Mouse (Mus musculus) midbrain, embryonic 15.5 days (tissue): ENCODE results near the gene Olfr462. TPM values are rescaled to one million over a fixed set of nuclear protein-coding genes. Genes with fewer than 3 reads are reported as not detected.
A peak's percentile ranks its signal among the peaks of the same experiment; 100 is the strongest.
"Not testable (repeated sequence)": the region's sequence is repeated elsewhere in the genome, so short reads cannot be mapped to it uniquely, and the experiment has no call there.

Experiments
- ATAC-seq: fragments of 200-750 bp; cut with Nextera tagmentation; replicated peaks from 2 replicates; pipeline ENCODE4 v1.8.0; 2017; ENCODE audit warnings: moderate TSS enrichment
- H3K27ac ChIP-seq: fragments of 300-500 bp; sonication (generic); 2 replicates; pipeline ENCODE4 v1.5.1; 2015; ENCODE audit warnings: mild to moderate bottlenecking, inconsistent platforms
- H3K27me3 ChIP-seq: fragments of 300-500 bp; sonication (generic); replicated peaks from 2 replicates; pipeline ENCODE4 v1.6.1; 2015; ENCODE audit warnings: inconsistent platforms
- H3K36me3 ChIP-seq: fragments of 300-500 bp; sonication (generic); replicated peaks from 2 replicates; pipeline ENCODE4 v1.6.1; 2015; ENCODE audit warnings: inconsistent platforms
- H3K4me1 ChIP-seq: fragments of 300-500 bp; sonication (generic); 2 replicates; pipeline ENCODE4 v1.6.1; 2015; ENCODE audit warnings: inconsistent platforms
- H3K4me2 ChIP-seq: fragments of 300-500 bp; sonication (generic); 2 replicates; pipeline ENCODE4 v1.6.1; 2015; ENCODE audit warnings: inconsistent platforms, mild to moderate bottlenecking, moderate library complexity
- H3K4me3 ChIP-seq: fragments of 300-500 bp; sonication (generic); 2 replicates; pipeline ENCODE4 v1.5.1; 2015; ENCODE audit warnings: mild to moderate bottlenecking, inconsistent platforms
- H3K9ac ChIP-seq: fragments of 300-500 bp; sonication (generic); 2 replicates; pipeline ENCODE4 v1.6.1; 2015; ENCODE audit warnings: mild to moderate bottlenecking, inconsistent platforms
- H3K9me3 ChIP-seq: fragments of 300-500 bp; sonication (generic); 2 replicates; pipeline ENCODE4 v1.6.1; 2016; ENCODE audit warnings: inconsistent platforms
- WGBS: fragments of 180-500 bp; shearing (Covaris S2); methylation state at CpG from one replicate; pipeline ENCODE4 v1.1.7; 2015; ENCODE audit warnings: mixed read lengths; 5-methylcytosine and 5-hydroxymethylcytosine counted together
- polyA plus RNA-seq: library from polyadenylated mRNA; unstranded; fragments of >200 nt; fragmentation: Nextera tagmentation; extraction: Ambion mirVana; gene quantifications from 2 replicates; pipeline ENCODE4 v1.2.1, GENCODE M21; 2015

The Olfr462 gene
- polyA plus RNA-seq, 1 experiment from 2014 or later, result not detected

DNA sequence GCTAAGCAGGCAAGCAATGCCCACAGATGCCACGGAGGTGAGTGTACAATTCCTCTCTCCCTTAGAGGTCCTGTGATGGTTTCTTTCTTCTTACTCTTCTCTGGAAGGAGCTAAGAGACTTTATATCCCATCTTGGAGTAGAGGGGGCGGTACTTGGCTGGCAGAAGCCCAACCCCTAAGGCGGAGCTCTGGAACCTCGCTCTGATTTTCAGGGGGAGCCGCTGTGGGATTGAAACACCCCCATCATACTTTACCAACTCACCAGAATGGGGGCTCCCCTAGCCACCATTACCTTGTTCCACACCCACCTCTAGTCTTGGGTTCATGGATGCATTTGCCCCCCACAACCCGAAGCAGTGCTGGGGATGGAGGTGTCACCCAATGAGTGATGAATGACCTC is 16.6 kb downstream of the Olfr462 start, which contains the start of gene Epx:
Epx (minus strand) TSS at position 101 of the 400 bp plus-strand sequence.
- Histone ChIP-seq H3K4me2 (no peak within 1 kb of the TSS), H3K4me3 (no peak within 1 kb of the TSS), H3K27ac (no peak within 1 kb of the TSS), H3K36me3 (no peaks in the 10 kb centered on the region), H3K27me3 (no peaks in the 10 kb centered on the region), H3K4me1 (no peaks in the 10 kb centered on the region), H3K9me3 (no peaks in the 10 kb centered on the region), H3K9ac (no peak within 1 kb of the TSS)
- no peak for ATAC-seq
- WGBS, result 85% methylated on average over 6 of the region's 6 CpGs

DNA sequence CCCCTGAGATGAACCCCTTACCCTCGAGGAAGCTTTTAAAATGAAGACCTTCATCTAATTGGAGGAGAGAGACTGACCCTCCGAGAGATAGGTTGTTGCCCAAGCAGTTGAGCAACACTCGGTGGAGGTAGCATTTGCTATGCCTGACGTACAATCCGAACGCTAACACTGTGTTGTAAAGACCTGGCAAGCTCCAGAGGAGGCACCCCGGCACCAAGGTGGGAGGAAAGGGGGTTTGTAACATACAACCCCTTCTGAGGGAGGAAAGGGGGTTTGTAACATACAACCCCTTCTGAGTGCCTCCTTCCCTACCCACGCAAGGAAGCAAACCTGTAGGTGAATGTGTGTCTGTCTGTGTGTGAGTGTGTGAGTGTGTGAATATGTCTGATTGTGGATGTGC is 20.3 kb downstream of the Olfr462 start:
- Histone ChIP-seq H3K9ac (no peak overlapping the region), H3K4me3 (no peak overlapping the region), H3K4me1 (no peaks in the 10 kb centered on the region), H3K27ac (no peak overlapping the region), H3K4me2 (no peak overlapping the region), H3K9me3 (no peaks in the 10 kb centered on the region), H3K36me3 (no peaks in the 10 kb centered on the region), H3K27me3 (no peaks in the 10 kb centered on the region)
- 41% methylated on average over 8 of the region's 8 CpGs for WGBS
- ATAC-seq, result no peak

DNA sequence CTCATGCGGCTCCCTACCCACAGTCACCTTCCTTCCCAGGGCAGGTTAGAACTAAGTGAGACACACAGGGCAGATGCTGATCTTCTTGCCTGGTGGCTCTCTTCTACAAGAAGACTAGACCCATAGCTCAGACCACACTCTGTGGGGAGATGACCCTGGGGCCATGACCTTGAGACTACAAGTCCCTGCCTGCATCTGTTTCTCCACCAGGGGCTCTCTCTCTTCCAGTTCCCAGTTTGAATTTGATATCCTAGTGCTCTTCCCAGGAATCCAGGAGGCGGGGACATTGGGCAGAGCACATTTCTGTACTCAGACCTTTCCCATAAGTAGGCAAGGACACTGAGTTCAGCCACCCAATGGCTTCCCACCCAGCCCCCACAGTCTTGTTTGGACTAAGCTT is 22.0 kb downstream of the Olfr462 start:
- Histone ChIP-seq H3K4me2 (no peak overlapping the region), H3K27ac (no peak overlapping the region), H3K36me3 (no peaks in the 10 kb centered on the region), H3K9me3 (no peaks in the 10 kb centered on the region), H3K27me3 (no peaks in the 10 kb centered on the region), H3K9ac (no peak overlapping the region), H3K4me1 (no peaks in the 10 kb centered on the region), H3K4me3 (no peak overlapping the region)
- 76% methylated on average over 2 of the region's 2 CpGs for WGBS
- no peak for ATAC-seq

DNA sequence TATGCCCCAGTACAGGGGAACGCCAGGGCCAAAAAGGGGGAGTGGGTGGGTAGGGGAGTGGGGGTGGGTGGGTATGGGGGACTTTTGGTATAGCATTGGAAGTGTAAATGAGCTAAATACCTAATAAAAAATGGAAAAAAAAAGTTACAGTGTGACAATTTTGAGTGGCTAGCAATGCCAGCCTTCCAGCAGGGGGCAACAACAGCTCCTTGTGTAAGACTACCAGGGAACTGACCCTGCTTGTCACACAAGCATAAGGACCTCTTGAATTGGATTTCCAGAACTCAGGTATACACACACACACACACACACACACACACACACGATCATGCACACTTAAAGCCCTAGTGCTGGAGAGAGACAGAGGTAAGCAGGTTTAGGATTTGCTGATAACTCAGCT is 25.2 kb downstream of the Olfr462 start:
- H3K4me1 ChIP-seq, H3K27ac ChIP-seq, H3K27me3 ChIP-seq, H3K9ac ChIP-seq, ATAC-seq, H3K36me3 ChIP-seq, H3K9me3 ChIP-seq, H3K4me3 ChIP-seq, H3K4me2 ChIP-seq: not testable (repeated sequence)
- WGBS, result 89% methylated on average over 1 of the region's 2 CpGs

DNA sequence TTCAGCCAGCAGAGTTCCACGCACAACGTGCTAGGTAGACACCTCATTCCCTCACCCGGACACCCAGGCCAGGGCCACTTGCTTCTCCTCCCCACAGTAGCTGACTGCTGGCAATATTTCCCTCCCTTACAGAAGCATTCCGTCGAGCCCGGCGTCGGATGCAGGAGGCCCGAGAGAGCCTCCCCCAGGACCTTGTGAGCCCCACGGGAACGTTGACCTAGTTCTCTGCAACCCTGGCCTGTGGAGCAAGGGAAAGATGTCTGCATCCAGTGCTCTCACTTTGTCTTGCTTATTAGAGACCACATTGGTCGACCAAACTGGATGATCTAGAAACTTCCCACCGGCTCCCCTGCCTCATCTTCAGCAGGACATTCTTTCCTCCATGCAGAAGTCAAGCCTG is 29.3 kb downstream of the Olfr462 start:
- Histone ChIP-seq H3K9me3 (no peaks in the 10 kb centered on the region), H3K4me3 (no peak overlapping the region), H3K9ac (no peak overlapping the region), H3K36me3 (no peaks in the 10 kb centered on the region), H3K4me1 (no peaks in the 10 kb centered on the region), H3K27me3 (no peaks in the 10 kb centered on the region), H3K27ac (no peak overlapping the region), H3K4me2 (no peak overlapping the region)
- ATAC-seq, result no peak
- 96% methylated on average over 13 of the region's 13 CpGs for WGBS

DNA sequence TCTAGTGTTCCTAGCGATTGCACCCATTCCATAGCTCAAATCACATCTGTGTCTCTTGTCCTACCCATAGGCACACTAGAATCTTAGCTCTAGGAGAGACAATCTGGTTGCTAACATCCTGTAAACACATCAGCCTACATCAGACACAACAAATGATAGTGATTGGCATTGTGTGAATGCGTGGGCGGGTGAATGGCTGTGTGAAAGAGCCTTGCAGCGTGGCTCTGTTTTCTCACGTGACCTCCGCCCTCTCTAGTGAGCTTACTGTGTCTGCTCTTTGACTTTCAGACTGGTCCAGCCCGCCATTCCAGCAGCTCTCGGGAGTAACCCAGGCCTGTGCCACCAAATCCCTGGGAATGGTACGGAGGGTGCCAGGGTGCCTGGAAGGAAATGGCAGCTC is 31.6 kb downstream of the Olfr462 start:
- no peak for ATAC-seq
- no peak overlapping the region for H3K4me2 ChIP-seq
- H3K4me1 ChIP-seq, result no peaks in the 10 kb centered on the region
- H3K4me3 ChIP-seq, result no peak overlapping the region
- H3K27me3 ChIP-seq, result no peaks in the 10 kb centered on the region
- no peak overlapping the region for H3K27ac ChIP-seq
- no peak overlapping the region for H3K9ac ChIP-seq
- H3K9me3 ChIP-seq, result no peaks in the 10 kb centered on the region
- 0 out of 2 replicates have a peak, but pooled peaks cover 4% of the 10 kb centered on the region for H3K36me3 ChIP-seq
- WGBS, result 77% methylated on average over 9 of the region's 9 CpGs

DNA sequence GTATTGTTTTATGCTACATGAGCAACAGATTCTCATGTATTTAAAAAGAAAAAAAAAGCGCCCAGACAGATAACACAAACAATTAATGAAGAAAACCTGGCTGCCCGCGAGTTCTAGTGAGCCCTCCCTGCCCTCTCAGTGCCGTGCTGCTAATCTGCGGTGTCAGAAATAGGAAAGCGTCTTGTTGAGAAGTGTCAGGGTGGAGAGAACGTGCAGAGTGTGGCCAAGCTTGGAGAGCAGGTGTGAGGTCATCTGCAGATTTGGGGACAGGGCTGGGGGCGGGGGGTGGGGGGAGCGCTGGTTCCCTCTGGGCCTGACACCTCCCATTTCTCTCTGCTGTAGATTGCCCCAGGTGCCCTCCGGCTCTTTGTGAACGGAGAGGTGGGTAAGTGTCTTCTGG is 32.8 kb downstream of the Olfr462 start:
- no peak overlapping the region for H3K4me3 ChIP-seq
- H3K4me1 ChIP-seq, result no peaks in the 10 kb centered on the region
- WGBS, result 90% methylated on average over 11 of the region's 11 CpGs
- no peaks in the 10 kb centered on the region for H3K9me3 ChIP-seq
- H3K27ac ChIP-seq, result no peak overlapping the region
- H3K36me3 ChIP-seq, result 0 out of 2 replicates have a peak, but pooled peaks cover 4% of the 10 kb centered on the region
- no peak overlapping the region for H3K4me2 ChIP-seq
- H3K27me3 ChIP-seq, result no peaks in the 10 kb centered on the region
- H3K9ac ChIP-seq, result no peak overlapping the region
- ATAC-seq, result no peak

DNA sequence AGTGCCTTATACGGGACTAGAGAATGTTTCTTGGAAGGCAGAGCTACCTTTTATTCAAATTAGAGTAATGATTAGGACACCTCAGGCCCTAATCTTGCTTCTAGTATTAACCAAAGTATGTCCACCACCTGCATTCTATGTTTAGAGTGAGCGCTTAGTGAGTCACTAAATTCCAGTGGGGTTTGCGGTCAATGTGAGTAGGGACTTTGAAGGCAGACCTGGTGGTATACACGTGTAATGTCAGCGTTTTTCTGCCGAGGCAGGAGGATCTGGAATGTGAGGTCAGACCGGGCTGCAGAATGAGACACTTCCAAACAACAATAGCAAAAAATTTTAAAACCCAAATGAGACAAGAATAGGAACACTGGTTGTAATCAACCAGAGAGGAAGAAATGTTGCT is 37.5 kb downstream of the Olfr462 start:
- no peak overlapping the region for H3K27ac ChIP-seq
- ATAC-seq, result no peak
- H3K36me3 ChIP-seq, result 0 out of 2 replicates have a peak, but pooled peaks cover 4% of the 10 kb centered on the region
- H3K4me2 ChIP-seq, result no peak overlapping the region
- H3K4me3 ChIP-seq, result no peak overlapping the region
- no peaks in the 10 kb centered on the region for H3K9me3 ChIP-seq
- H3K9ac ChIP-seq, result no peak overlapping the region
- peaks cover 9% of the 10 kb centered on the region for H3K4me1 ChIP-seq
- H3K27me3 ChIP-seq, result no peaks in the 10 kb centered on the region
- WGBS, result 90% methylated on average over 7 of the region's 7 CpGs

DNA sequence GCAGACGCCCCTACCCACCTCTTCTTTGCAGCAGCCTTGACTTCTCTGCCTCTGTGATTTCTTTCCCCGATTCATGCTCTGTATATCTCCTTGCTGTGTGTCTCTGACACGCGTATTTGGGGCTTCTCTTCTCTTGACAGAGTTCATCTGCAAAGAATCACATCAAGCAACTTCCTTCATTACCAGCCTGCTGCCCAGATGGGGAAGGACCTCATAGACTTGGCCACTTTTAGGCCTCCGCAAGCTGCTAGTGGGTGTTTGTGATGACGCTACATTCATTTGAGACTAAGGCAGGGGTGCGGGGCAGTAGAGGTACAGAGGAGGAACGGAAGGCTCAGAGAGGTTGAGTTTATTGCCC is 38.5 kb downstream of the Olfr462 start:
- Histone ChIP-seq H3K9me3 (no peaks in the 10 kb centered on the region), H3K4me1 (peaks cover 9% of the 10 kb centered on the region), H3K27ac (peak overlapping the region; percentile 81), H3K36me3 (0 out of 2 replicates have a peak, but pooled peaks cover 4% of the 10 kb centered on the region), H3K4me3 (peak overlapping the region; percentile 63), H3K4me2 (peak overlapping the region; percentile 64), H3K9ac (peak overlapping the region; percentile 52), H3K27me3 (no peaks in the 10 kb centered on the region)
- peak; percentile 58 for ATAC-seq
- WGBS, result 29% methylated on average over 8 of the region's 8 CpGs

DNA sequence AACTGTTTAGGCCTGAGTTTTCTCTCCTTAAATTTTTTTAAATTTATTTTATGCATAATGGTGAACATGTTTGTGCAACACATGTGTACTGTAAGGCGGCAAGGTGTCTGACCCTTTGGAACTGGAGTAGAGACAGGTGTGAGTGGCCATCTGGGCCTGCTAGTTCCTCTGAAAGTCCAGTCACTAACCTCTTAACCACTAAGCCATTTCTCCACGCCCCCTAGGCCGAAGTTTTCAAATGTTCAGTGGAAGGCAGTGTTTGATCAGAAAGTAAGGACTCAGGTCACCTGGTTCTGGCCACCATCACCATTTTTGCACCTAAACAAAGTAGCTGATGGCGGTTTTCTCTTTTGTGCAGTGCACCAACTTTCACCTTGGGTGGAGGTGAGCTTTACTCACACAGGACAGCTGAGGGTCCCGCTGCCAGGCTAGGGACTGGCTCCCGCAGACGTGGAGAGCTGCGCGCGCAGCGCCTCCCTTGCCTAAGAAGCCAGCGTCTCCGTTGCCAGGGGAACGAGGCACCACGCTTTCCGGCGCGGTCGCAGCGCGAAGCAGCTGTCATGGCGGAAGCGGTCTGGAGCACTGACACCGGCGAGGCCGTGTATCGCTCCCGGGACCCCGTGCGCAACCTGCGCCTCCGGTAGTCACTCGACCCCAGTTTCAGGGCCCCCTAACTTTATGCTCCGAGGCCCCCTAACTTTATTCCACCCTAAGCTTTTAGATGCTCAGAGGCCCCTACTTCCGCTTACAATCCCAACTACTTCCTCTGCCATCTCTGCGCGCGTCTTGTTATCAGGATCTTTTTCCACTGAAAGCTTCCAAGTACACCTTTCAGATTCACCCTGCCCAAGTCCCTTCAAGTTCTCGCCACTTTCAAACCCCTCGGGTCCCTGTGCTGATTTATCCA is 39.1 kb downstream of the Olfr462 start, which contains the start of gene Mks1:
Mks1 (plus strand) TSS at position 526 of the 907 bp plus-strand sequence.
- WGBS, result 3% methylated on average over 40 of the region's 40 CpGs
- H3K27ac ChIP-seq, result peak within 1 kb of the TSS; percentile 81

DNA sequence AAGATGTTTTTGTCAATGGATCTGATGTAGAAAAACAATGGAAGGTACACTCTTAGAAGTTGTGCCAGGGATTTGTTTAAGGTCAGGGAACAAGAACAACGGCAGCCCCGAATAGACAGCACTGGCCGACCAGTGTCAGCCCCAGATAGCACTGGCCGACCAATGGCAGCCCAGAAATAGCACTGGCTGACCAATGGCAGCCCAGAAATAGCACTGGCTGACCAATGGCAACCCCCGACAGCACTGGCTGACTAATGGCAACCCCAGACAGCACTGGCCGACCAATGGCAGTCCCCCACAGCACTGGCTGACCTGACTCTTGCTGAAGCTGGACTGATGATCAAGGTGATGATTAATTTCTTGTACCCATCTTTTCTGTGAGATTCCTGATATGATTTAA is 44.2 kb downstream of the Olfr462 start:
- no peak overlapping the region for H3K4me3 ChIP-seq
- no peaks in the 10 kb centered on the region for H3K36me3 ChIP-seq
- no peak overlapping the region for H3K4me2 ChIP-seq
- no peaks in the 10 kb centered on the region for H3K27me3 ChIP-seq
- 72% methylated on average over 6 of the region's 6 CpGs for WGBS
- H3K4me1 ChIP-seq, result 0 out of 2 replicates have a peak, but pooled peaks cover 3% of the 10 kb centered on the region
- no peaks in the 10 kb centered on the region for H3K9me3 ChIP-seq
- H3K27ac ChIP-seq, result no peak overlapping the region
- no peak for ATAC-seq
- no peak overlapping the region for H3K9ac ChIP-seq

More for the DNA sequence above, 39.1 kb downstream of the Olfr462 start, which contains the start of gene Mks1:
- Histone ChIP-seq H3K9me3 (no peaks in the 10 kb centered on the region), H3K4me1 (peaks cover 9% of the 10 kb centered on the region), H3K9ac (peak within 1 kb of the TSS; percentile 52), H3K4me3 (peak within 1 kb of the TSS; percentile 63), H3K4me2 (peak within 1 kb of the TSS; percentile 64), H3K36me3 (0 out of 2 replicates have a peak, but pooled peaks cover 4% of the 10 kb centered on the region), H3K27me3 (no peaks in the 10 kb centered on the region)
- peak; percentile 95 for ATAC-seq

DNA sequence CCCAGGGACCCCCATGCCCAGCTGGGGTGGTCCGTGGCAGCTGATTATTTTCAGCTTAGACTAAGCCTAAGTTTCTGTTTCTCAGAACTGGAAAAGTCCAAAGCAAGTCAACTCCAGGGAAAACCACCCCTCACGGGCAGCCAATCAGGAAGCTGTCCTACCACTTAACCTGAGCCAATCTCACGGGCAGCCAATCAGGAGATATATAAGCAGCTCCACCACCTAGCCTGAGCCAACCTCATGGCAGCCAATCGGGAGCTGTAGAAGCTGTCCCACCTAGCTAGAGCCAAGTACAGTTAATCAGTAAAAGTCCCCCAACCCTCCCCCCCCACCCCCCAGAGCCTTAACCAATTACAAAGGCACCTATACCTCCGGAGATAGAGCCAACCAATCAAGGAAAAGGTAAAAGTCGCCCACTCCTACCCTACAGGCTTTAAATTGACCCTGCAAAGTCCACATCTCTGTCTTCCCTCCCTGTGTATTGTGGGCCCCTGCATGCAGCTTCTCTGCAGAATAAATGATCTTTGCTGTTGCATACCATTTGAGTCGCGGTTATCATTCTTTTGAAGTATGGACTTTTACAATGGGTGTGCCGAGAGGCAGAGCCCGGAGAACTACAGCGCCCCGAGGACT is 45.0 kb downstream of the Olfr462 start:
- H3K27me3 ChIP-seq, result no peaks in the 10 kb centered on the region
- no peaks in the 10 kb centered on the region for H3K9me3 ChIP-seq
- no peak overlapping the region for H3K4me2 ChIP-seq
- WGBS, result 79% methylated on average over 12 of the region's 12 CpGs
- ATAC-seq, result no peak
- H3K27ac ChIP-seq, result no peak overlapping the region
- no peak overlapping the region for H3K9ac ChIP-seq
- no peaks in the 10 kb centered on the region for H3K36me3 ChIP-seq
- H3K4me3 ChIP-seq, result no peak overlapping the region
- no peaks in the 10 kb centered on the region for H3K4me1 ChIP-seq
